Mouse (Mus musculus): ENCODE measurements at regions not wholly inside any gene's neighbourhood (a gene's known extent, or its start where the extent isn't known, plus 50 kb on each side); places are given as distances from the start of the nearest gene placed in this dataset.
"Not testable (repeated sequence)": the region's sequence is repeated elsewhere in the genome, so short reads cannot be mapped to it uniquely, and the experiment has no call there.

GRCm38 (mm10) chr7:113693526-113693925, 72.3 kb upstream of the Spon1 start:
- DNase-seq (ENCODE audit: extremely low spot score in 1 of 2, low spot score in 1 of 2) = no peak

- DNase-seq (ENCODE audit: extremely low spot score in 1 of 2, low spot score in 1 of 2) = no peak
Measured at GRCm38 (mm10) chr7:113694466-113694865, 71.3 kb upstream of the Spon1 start.

- DNase-seq (ENCODE audit: extremely low spot score in 1 of 2, low spot score in 1 of 2) = no peak
Measured at GRCm38 (mm10) chr7:113705929-113706328, 59.9 kb upstream of the Spon1 start.

GRCm38 (mm10) chr7:113707596-113707995, 58.2 kb upstream of the Spon1 start:
- no peak for DNase-seq (ENCODE audit: extremely low spot score in 1 of 2, low spot score in 1 of 2)

- DNase-seq (ENCODE audit: extremely low spot score in 1 of 2, low spot score in 1 of 2) = peak; percentile 8 to 17
Measured at GRCm38 (mm10) chr7:113710541-113711270, 55.1 kb upstream of the Spon1 start.

- not testable (repeated sequence) for DNase-seq (ENCODE audit: extremely low spot score in 1 of 2, low spot score in 1 of 2)
Measured at GRCm38 (mm10) chr7:113711356-113711755, 54.4 kb upstream of the Spon1 start.

Measured in frontal cortex, adult 2 months (tissue).